Mouse (Mus musculus): ENCODE measurements at regions not wholly inside any gene's neighbourhood (a gene's known extent, or its start where the extent isn't known, plus 50 kb on each side); places are given as distances from the start of the nearest gene placed in this dataset.

GRCm38 (mm10) chr9:51636097-51636496, 129.0 kb upstream of the Arhgap20 start:
- TF ChIP-seq EP300 (optimal IDR thresholded peaks at IDR 0.05) (no peak), CTCF (IDR thresholded peaks at IDR 0.05; ENCODE audit: low read depth) (no peak)

Measured in stomach, postnatal 0 days (tissue).